Mouse (Mus musculus) olfactory bulb, adult 2 months (tissue): ENCODE measurements at regions not wholly inside any gene's neighbourhood (a gene's known extent, or its start where the extent isn't known, plus 50 kb on each side); places are given as distances from the start of the nearest gene placed in this dataset.

Source experiments
- CTCF ChIP-seq: fragments of 200-500 bp; IDR thresholded peaks from 2 replicates; pipeline ENCODE4 v1.5.1; 2012; ENCODE audit warnings: low read depth, mild to moderate bottlenecking, low read length, moderate library complexity; ENCODE audit not compliant: insufficient read depth
- POLR2A ChIP-seq: fragments of 200-500 bp; IDR thresholded peaks from 2 replicates; pipeline ENCODE4 v1.6.1; 2012; ENCODE audit warnings: mild to moderate bottlenecking, low read depth, low read length, moderate library complexity; ENCODE audit not compliant: insufficient read depth

DNA sequence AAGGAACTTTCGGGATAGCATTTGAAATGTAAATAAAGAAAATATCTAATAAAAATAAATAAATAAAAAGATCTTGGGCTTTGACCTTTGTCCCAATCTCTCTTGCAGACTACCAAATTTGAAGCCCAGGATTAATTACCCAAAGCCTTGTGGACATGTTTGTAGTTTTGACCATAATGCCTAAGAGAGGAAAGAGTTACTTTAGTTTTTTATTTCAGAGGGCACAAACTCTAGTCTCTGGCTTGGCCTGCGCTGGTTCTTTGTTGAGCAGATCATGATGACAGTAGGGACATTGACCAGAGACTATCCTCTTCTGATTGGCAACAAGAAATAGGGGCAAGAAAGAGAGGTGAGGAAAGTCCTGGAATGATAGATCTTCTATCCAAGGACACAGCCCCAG lies 532.4 kb upstream of the N6amt1 start:
- TF ChIP-seq CTCF: no peak
- TF ChIP-seq POLR2A: no peak
